8 mouse cellular contexts compared by ENCODE assay signal in genomic region chr3:158032106-158032505, GRCm38 (mm10). TPM values are rescaled to one million over a fixed set of nuclear protein-coding genes. Genes with fewer than 3 reads are reported as not detected.
DNase-seq lines count a peak whose midpoint lies in the region; ATAC-seq and TF ChIP-seq lines count a peak whose summit lies in the region.

No protein-coding gene starts in this region.

- peak; percentile 21 for DNase-seq in CD4-positive, CD25-positive, alpha-beta regulatory T cell, adult 2 months (ENCODE audit: low read depth, low spot score)
- DNase-seq in spleen, adult 2 months (ENCODE audit: low read depth in 1 of 2, low spot score in 2 of 2) = peak in 1 of 2 experiments; percentile 12
- DNase-seq in spleen, adult 12 weeks (ENCODE audit: low spot score) = no peak
- DNase-seq in limb, embryonic 14.5 days (ENCODE audit: low spot score) = no peak
- DNase-seq in urinary bladder, adult 2 months (ENCODE audit: low spot score) = no peak
- DNase-seq in layer of hippocampus, adult 9-11 months = no peak

- no peak for TF ChIP-seq CTCF in spleen, adult 2 months (IDR thresholded peaks at IDR 0.05; ENCODE audit: extremely low read depth, insufficient read depth, insufficient read length, insufficient replicate concordance)

- peak overlapping the region; percentile 90 for H3K4me3 ChIP-seq in spleen, adult 2 months (ENCODE audit: extremely low read depth, insufficient read depth, insufficient read length)
- peak overlapping the region; percentile 93 for H3K4me3 ChIP-seq in limb, embryonic 14.5 days (replicated peaks; ENCODE audit: low read length)
- H3K4me3 ChIP-seq in stomach, embryonic 16.5 days (replicated peaks; ENCODE audit: low read length) = peak overlapping the region; percentile 93

- peaks cover 2% of the 10 kb centered on the region for H3K4me1 ChIP-seq in spleen, adult 2 months (ENCODE audit: control insufficient read depth, insufficient read depth, insufficient read length)
- peaks cover 18% of the 10 kb centered on the region for H3K4me1 ChIP-seq in limb, embryonic 14.5 days (ENCODE audit: control insufficient read depth, insufficient read depth, low read length)
- peaks cover 12% of the 10 kb centered on the region for H3K4me1 ChIP-seq in stomach, embryonic 16.5 days (ENCODE audit: control insufficient read depth, insufficient read depth, low read length)

- no peaks in the 10 kb centered on the region for H3K36me3 ChIP-seq in spleen, adult 2 months (ENCODE audit: control insufficient read depth, insufficient read depth, low read length)
- peaks cover 5% of the 10 kb centered on the region; the same call in 1 of the 2 replicates for H3K36me3 ChIP-seq in limb, embryonic 14.5 days (ENCODE audit: control insufficient read depth, insufficient read depth, low read length)
- no peaks in the 10 kb centered on the region for H3K36me3 ChIP-seq in stomach, embryonic 16.5 days (ENCODE audit: control insufficient read depth, insufficient read depth, low read length)

- no peaks in the 10 kb centered on the region for H3K9me3 ChIP-seq in limb, embryonic 14.5 days (ENCODE audit: control insufficient read depth, low read length)
- no peaks in the 10 kb centered on the region for H3K9me3 ChIP-seq in stomach, embryonic 16.5 days (replicated peaks; ENCODE audit: control insufficient read depth, low read length)

- 7% methylated on average over 4 of the region's 4 CpGs for WGBS in spleen, adult 2 months
- 3% methylated on average over 4 of the region's 4 CpGs for WGBS in limb, embryonic 14.5 days
- WGBS in stomach, embryonic 16.5 days = 5% methylated on average over 4 of the region's 4 CpGs

- H3K27ac ChIP-seq in spleen, adult 2 months (ENCODE audit: insufficient read depth, low read length) = no peak overlapping the region; the same call in 1 of the 2 replicates
- H3K27ac ChIP-seq in limb, embryonic 14.5 days (replicated peaks; ENCODE audit: low read depth, low read length) = peak overlapping the region; percentile 98
- H3K27ac ChIP-seq in stomach, embryonic 16.5 days (ENCODE audit: low read length) = peak overlapping the region; percentile 94

- no peak for TF ChIP-seq POLR2A in spleen, adult 2 months (IDR thresholded peaks at IDR 0.05; ENCODE audit: low read depth, low read length)
- no peak for TF ChIP-seq POLR2A in limb, embryonic 14.5 days (IDR thresholded peaks at IDR 0.05; ENCODE audit: borderline replicate concordance, extremely low read depth, insufficient read depth, insufficient read length)

- no peaks in the 10 kb centered on the region for H3K27me3 ChIP-seq in spleen, adult 2 months (ENCODE audit: control insufficient read depth, insufficient read depth, low read length)
- H3K27me3 ChIP-seq in limb, embryonic 14.5 days (ENCODE audit: control insufficient read depth, insufficient read depth, low read length) = no peaks in the 10 kb centered on the region
- H3K27me3 ChIP-seq in stomach, embryonic 16.5 days (ENCODE audit: control insufficient read depth, insufficient read depth, low read length) = no peaks in the 10 kb centered on the region

- no peak for ATAC-seq in CD4-positive, CD25-positive, alpha-beta regulatory T cell, adult 4 months
- no peak for ATAC-seq in limb, embryonic 14.5 days (ENCODE audit: low FRiP score, low read depth)
- no peak for ATAC-seq in stomach, embryonic 16.5 days (ENCODE audit: insufficient read depth, low FRiP score)

- peak overlapping the region; percentile 80 for H3K4me2 ChIP-seq in limb, embryonic 14.5 days (replicated peaks; ENCODE audit: low read depth, low read length, severe bottlenecking)
- peak overlapping the region; percentile 86 for H3K4me2 ChIP-seq in stomach, embryonic 16.5 days (ENCODE audit: low read depth, low read length)

- H3K9ac ChIP-seq in limb, embryonic 14.5 days (ENCODE audit: low read depth, low read length, severe bottlenecking) = peak overlapping the region; percentile 98
- peak overlapping the region; percentile 90 for H3K9ac ChIP-seq in stomach, embryonic 16.5 days (ENCODE audit: low read length)

RNA-seq across cellular contexts. Expression of gene Srsf11, which starts 4.3 kb away (rescaled TPM):
- polyA plus RNA-seq in CD4-positive, CD25-positive, alpha-beta regulatory T cell, adult 4 months (2017; shearing (Covaris generic)) = 100 to 1,000 TPM; 143 to 150 TPM
- polyA plus RNA-seq in spleen, adult 2 months (2012; rRNA removed) = 207 and 279 TPM in 2 replicates
- 634 and 931 TPM in 2 replicates for polyA plus RNA-seq in limb, embryonic 14.5 days (2012; rRNA removed)
- 299 and 323 TPM in 2 replicates for polyA plus RNA-seq in limb, embryonic 14.5 days (2014; fragmentation: Nextera tagmentation; extraction: Ambion mirVana)
- polyA plus RNA-seq in stomach, embryonic 16.5 days (2015; fragmentation: Nextera tagmentation; extraction: Ambion mirVana) = 186 and 199 TPM in 2 replicates
- polyA plus RNA-seq in urinary bladder, adult 2 months (2012; rRNA removed) = 292 and 372 TPM in 2 replicates

RNA-seq across cellular contexts. Expression of gene Lrrc40, which starts 4.4 kb away (rescaled TPM):
- polyA plus RNA-seq in CD4-positive, CD25-positive, alpha-beta regulatory T cell, adult 4 months (2017; shearing (Covaris generic)) = 10 to 100 TPM; 30.0 to 30.4 TPM
- polyA plus RNA-seq in spleen, adult 2 months (2012; rRNA removed) = 2.7 and 3.4 TPM in 2 replicates
- 29.0 and 29.4 TPM in 2 replicates for polyA plus RNA-seq in limb, embryonic 14.5 days (2012; rRNA removed)
- polyA plus RNA-seq in limb, embryonic 14.5 days (2014; fragmentation: Nextera tagmentation; extraction: Ambion mirVana) = 44.6 and 47.1 TPM in 2 replicates
- 41.9 and 50.5 TPM in 2 replicates for polyA plus RNA-seq in stomach, embryonic 16.5 days (2015; fragmentation: Nextera tagmentation; extraction: Ambion mirVana)
- 16.4 and 17.2 TPM in 2 replicates for polyA plus RNA-seq in urinary bladder, adult 2 months (2012; rRNA removed)
